Mouse (Mus musculus): ENCODE data around the gene Cobll1. TPM values are rescaled to one million over a fixed set of nuclear protein-coding genes. Genes with fewer than 3 reads are reported as not detected.
A peak's percentile ranks its signal among the peaks of the same experiment; 100 is the strongest.

The Cobll1 gene
- polyA plus RNA-seq, 1 experiment from 2014 or later = 2.8 TPM

DNA sequence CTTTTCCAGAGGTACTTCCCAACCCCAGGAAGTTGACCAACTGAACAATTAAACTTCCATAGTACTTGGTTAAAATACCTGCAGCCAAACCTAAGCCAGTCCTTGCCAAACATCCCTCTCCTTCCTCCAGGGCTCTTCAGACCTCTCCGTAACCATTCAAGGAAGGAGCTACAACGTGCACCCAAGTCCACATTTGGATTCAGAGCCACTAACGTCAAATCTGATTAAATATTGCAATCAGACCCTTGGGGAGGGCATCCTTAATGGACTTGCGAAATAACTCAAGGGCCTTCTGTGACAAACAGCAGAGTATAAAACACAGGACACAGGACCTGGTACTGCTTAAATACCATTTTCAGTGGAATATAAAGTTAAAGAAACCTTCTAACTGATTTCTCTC, 126.0 kb downstream of the Cobll1 start:
- Histone ChIP-seq H3K27me3 (replicated peaks; ENCODE audit: control insufficient read depth, insufficient read depth, low read length) (no peaks in the 10 kb centered on the region), H3K27ac (ENCODE audit: low read depth, low read length) (no peak overlapping the region), H3K36me3 (ENCODE audit: control insufficient read depth, insufficient read depth, low read length) (no peaks in the 10 kb centered on the region), H3K4me3 (ENCODE audit: low read length) (no peak overlapping the region), H3K4me2 (ENCODE audit: low read length) (no peak overlapping the region), H3K4me1 (ENCODE audit: control insufficient read depth, insufficient read depth, low read depth, low read length) (no peaks in the 10 kb centered on the region), H3K9me3 (ENCODE audit: control insufficient read depth, low read length) (no peaks in the 10 kb centered on the region), H3K9ac (ENCODE audit: low read depth, low read length) (no peak overlapping the region)
- ATAC-seq = no peak
- WGBS = 76% methylated on average over 4 of the region's 4 CpGs

GRCm38 (mm10) chr2:65104569-65104968, 134.6 kb downstream of the Cobll1 start:
- 88% methylated on average over 6 of the region's 6 CpGs for WGBS
- Histone ChIP-seq H3K9ac (ENCODE audit: low read depth, low read length) (no peak overlapping the region), H3K4me3 (ENCODE audit: low read length) (no peak overlapping the region), H3K36me3 (ENCODE audit: control insufficient read depth, insufficient read depth, low read length) (no peaks in the 10 kb centered on the region), H3K27me3 (replicated peaks; ENCODE audit: control insufficient read depth, insufficient read depth, low read length) (no peaks in the 10 kb centered on the region), H3K4me2 (ENCODE audit: low read length) (no peak overlapping the region), H3K27ac (ENCODE audit: low read depth, low read length) (no peak overlapping the region), H3K4me1 (ENCODE audit: control insufficient read depth, insufficient read depth, low read depth, low read length) (no peaks in the 10 kb centered on the region), H3K9me3 (ENCODE audit: control insufficient read depth, low read length) (no peaks in the 10 kb centered on the region)
- no peak for ATAC-seq

- no peak overlapping the region for H3K4me2 ChIP-seq (ENCODE audit: low read length)
- WGBS = 84% methylated on average over 3 of the region's 3 CpGs
- no peaks in the 10 kb centered on the region for H3K9me3 ChIP-seq (ENCODE audit: control insufficient read depth, low read length)
- ATAC-seq = no peak
- H3K27ac ChIP-seq (ENCODE audit: low read depth, low read length) = no peak overlapping the region
- no peaks in the 10 kb centered on the region for H3K4me1 ChIP-seq (ENCODE audit: control insufficient read depth, insufficient read depth, low read depth, low read length)
- H3K36me3 ChIP-seq (ENCODE audit: control insufficient read depth, insufficient read depth, low read length) = no peaks in the 10 kb centered on the region
- H3K9ac ChIP-seq (ENCODE audit: low read depth, low read length) = no peak overlapping the region
- H3K4me3 ChIP-seq (ENCODE audit: low read length) = no peak overlapping the region
- H3K27me3 ChIP-seq (replicated peaks; ENCODE audit: control insufficient read depth, insufficient read depth, low read length) = no peaks in the 10 kb centered on the region
Observed at GRCm38 (mm10) chr2:65103801-65104200, 135.4 kb downstream of the Cobll1 start.

- WGBS = 77% methylated on average over 2 of the region's 2 CpGs
- H3K27ac ChIP-seq (ENCODE audit: low read depth, low read length) = no peak overlapping the region
- no peak for ATAC-seq
Observed at GRCm38 (mm10) chr2:65101388-65101787, 137.8 kb downstream of the Cobll1 start.

DNA sequence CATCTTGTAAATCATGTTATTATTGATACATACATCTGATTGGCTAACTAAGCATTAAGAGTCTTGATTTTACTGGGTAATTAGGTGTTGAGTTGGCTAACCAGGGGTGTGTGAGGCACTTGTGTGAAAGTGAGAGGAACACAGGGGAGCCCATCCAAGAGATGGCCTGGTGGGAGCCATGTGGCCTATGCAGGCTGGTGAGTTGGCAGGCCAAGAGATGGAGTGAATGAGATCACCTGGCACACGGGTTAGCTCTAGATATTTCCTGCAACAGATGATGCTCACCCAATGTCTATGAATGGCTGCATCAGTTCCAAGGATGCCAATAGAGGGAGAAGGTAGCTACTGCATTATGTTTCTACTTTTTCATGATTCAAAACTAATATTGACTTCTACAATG, 139.2 kb downstream of the Cobll1 start:
- Histone ChIP-seq H3K27me3 (replicated peaks; ENCODE audit: control insufficient read depth, insufficient read depth, low read length) (no peaks in the 10 kb centered on the region), H3K4me2 (ENCODE audit: low read length) (no peak overlapping the region), H3K27ac (ENCODE audit: low read depth, low read length) (no peak overlapping the region), H3K4me3 (ENCODE audit: low read length) (no peak overlapping the region), H3K9ac (ENCODE audit: low read depth, low read length) (no peak overlapping the region), H3K4me1 (ENCODE audit: control insufficient read depth, insufficient read depth, low read depth, low read length) (no peaks in the 10 kb centered on the region), H3K36me3 (ENCODE audit: control insufficient read depth, insufficient read depth, low read length) (no peaks in the 10 kb centered on the region), H3K9me3 (ENCODE audit: control insufficient read depth, low read length) (no peaks in the 10 kb centered on the region)
- WGBS = 93% methylated on average over 1 of the region's 1 CpGs
- ATAC-seq = no peak

More at GRCm38 (mm10) chr2:65101388-65101787, 137.8 kb downstream of the Cobll1 start:
- Histone ChIP-seq H3K4me3 (ENCODE audit: low read length) (no peak overlapping the region), H3K4me2 (ENCODE audit: low read length) (no peak overlapping the region), H3K9ac (ENCODE audit: low read depth, low read length) (no peak overlapping the region), H3K27me3 (replicated peaks; ENCODE audit: control insufficient read depth, insufficient read depth, low read length) (no peaks in the 10 kb centered on the region), H3K9me3 (ENCODE audit: control insufficient read depth, low read length) (no peaks in the 10 kb centered on the region), H3K36me3 (ENCODE audit: control insufficient read depth, insufficient read depth, low read length) (no peaks in the 10 kb centered on the region), H3K4me1 (ENCODE audit: control insufficient read depth, insufficient read depth, low read depth, low read length) (no peaks in the 10 kb centered on the region)

DNA sequence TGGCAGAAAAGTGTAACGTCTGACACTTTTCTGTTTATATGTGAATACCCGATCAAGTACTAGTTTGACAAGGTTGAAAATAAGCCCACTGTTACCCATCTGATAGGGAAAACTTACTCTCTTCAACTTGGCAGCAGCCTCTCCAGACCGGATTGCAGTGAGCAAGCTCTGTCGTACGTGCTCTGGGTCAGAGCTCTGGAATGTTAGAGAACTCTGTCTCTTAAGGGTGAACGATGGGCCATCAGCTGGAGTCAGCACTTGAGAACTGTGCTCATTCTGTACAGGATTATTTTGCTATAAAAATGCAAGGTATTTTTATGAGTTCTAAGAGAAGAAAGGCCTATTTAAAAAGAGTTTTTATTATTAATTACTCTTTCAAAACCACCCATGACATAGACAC, 143.6 kb downstream of the Cobll1 start:
- H3K9me3 ChIP-seq (ENCODE audit: control insufficient read depth, low read length) = no peaks in the 10 kb centered on the region

GRCm38 (mm10) chr2:65093990-65094389, 145.2 kb downstream of the Cobll1 start:
- H3K27me3 ChIP-seq (replicated peaks; ENCODE audit: control insufficient read depth, insufficient read depth, low read length) = no peaks in the 10 kb centered on the region
- no peak overlapping the region for H3K27ac ChIP-seq (ENCODE audit: low read depth, low read length)
- peak; percentile 48 for ATAC-seq
- H3K36me3 ChIP-seq (ENCODE audit: control insufficient read depth, insufficient read depth, low read length) = no peaks in the 10 kb centered on the region
- no peaks in the 10 kb centered on the region for H3K9me3 ChIP-seq (ENCODE audit: control insufficient read depth, low read length)
- WGBS = 68% methylated on average over 2 of the region's 2 CpGs
- H3K4me1 ChIP-seq (ENCODE audit: control insufficient read depth, insufficient read depth, low read depth, low read length) = no peaks in the 10 kb centered on the region
- no peak overlapping the region for H3K4me2 ChIP-seq (ENCODE audit: low read length)
- no peak overlapping the region for H3K9ac ChIP-seq (ENCODE audit: low read depth, low read length)
- H3K4me3 ChIP-seq (ENCODE audit: low read length) = no peak overlapping the region

More for the DNA sequence above, 143.6 kb downstream of the Cobll1 start:
- Histone ChIP-seq H3K4me1 (ENCODE audit: control insufficient read depth, insufficient read depth, low read depth, low read length) (no peaks in the 10 kb centered on the region), H3K27me3 (replicated peaks; ENCODE audit: control insufficient read depth, insufficient read depth, low read length) (no peaks in the 10 kb centered on the region), H3K27ac (ENCODE audit: low read depth, low read length) (no peak overlapping the region), H3K4me3 (ENCODE audit: low read length) (no peak overlapping the region), H3K36me3 (ENCODE audit: control insufficient read depth, insufficient read depth, low read length) (no peaks in the 10 kb centered on the region), H3K9ac (ENCODE audit: low read depth, low read length) (no peak overlapping the region), H3K4me2 (ENCODE audit: low read length) (no peak overlapping the region)
- ATAC-seq = no peak
- 81% methylated on average over 6 of the region's 6 CpGs for WGBS

GRCm38 (mm10) chr2:65090986-65091385, 148.2 kb downstream of the Cobll1 start:
- Histone ChIP-seq H3K9me3 (ENCODE audit: control insufficient read depth, low read length) (no peaks in the 10 kb centered on the region), H3K27ac (ENCODE audit: low read depth, low read length) (no peak overlapping the region), H3K9ac (ENCODE audit: low read depth, low read length) (no peak overlapping the region), H3K4me1 (ENCODE audit: control insufficient read depth, insufficient read depth, low read depth, low read length) (no peaks in the 10 kb centered on the region), H3K4me3 (ENCODE audit: low read length) (no peak overlapping the region), H3K4me2 (ENCODE audit: low read length) (no peak overlapping the region), H3K36me3 (ENCODE audit: control insufficient read depth, insufficient read depth, low read length) (no peaks in the 10 kb centered on the region), H3K27me3 (replicated peaks; ENCODE audit: control insufficient read depth, insufficient read depth, low read length) (no peaks in the 10 kb centered on the region)
- ATAC-seq = no peak
- 83% methylated on average over 2 of the region's 2 CpGs for WGBS

GRCm38 (mm10) chr2:65087197-65087596, 152.0 kb downstream of the Cobll1 start:
- WGBS = 72% methylated on average over 3 of the region's 3 CpGs
- no peak overlapping the region for H3K9ac ChIP-seq (ENCODE audit: low read depth, low read length)

DNA sequence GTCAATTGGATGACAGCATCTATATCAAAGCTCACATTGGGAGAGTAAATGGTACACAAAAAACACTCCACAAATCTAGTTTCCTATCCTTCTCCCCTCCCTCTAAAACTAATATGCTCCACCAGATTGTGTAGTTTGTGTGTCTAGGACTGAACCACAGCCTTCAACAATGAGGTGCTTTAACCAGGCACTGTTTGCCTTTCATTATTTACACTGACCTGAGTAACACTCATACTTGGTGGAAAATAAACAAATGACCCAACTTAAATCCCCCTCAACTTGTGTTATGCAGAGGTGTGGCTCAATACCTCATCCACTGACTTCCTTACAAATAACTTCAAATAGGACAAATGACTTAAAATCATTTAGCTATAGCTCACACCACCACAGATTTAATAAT, 155.8 kb downstream of the Cobll1 start:
- H3K4me3 ChIP-seq (ENCODE audit: low read length) = no peak overlapping the region
- no peaks in the 10 kb centered on the region for H3K9me3 ChIP-seq (ENCODE audit: control insufficient read depth, low read length)
- H3K9ac ChIP-seq (ENCODE audit: low read depth, low read length) = no peak overlapping the region
- no peak overlapping the region for H3K27ac ChIP-seq (ENCODE audit: low read depth, low read length)
- H3K4me2 ChIP-seq (ENCODE audit: low read length) = no peak overlapping the region
- H3K27me3 ChIP-seq (replicated peaks; ENCODE audit: control insufficient read depth, insufficient read depth, low read length) = no peaks in the 10 kb centered on the region
- H3K36me3 ChIP-seq (ENCODE audit: control insufficient read depth, insufficient read depth, low read length) = no peaks in the 10 kb centered on the region
- no peaks in the 10 kb centered on the region for H3K4me1 ChIP-seq (ENCODE audit: control insufficient read depth, insufficient read depth, low read depth, low read length)
- ATAC-seq = no peak

More at GRCm38 (mm10) chr2:65087197-65087596, 152.0 kb downstream of the Cobll1 start:
- no peak overlapping the region for H3K27ac ChIP-seq (ENCODE audit: low read depth, low read length)
- ATAC-seq = no peak
- no peaks in the 10 kb centered on the region for H3K36me3 ChIP-seq (ENCODE audit: control insufficient read depth, insufficient read depth, low read length)
- H3K4me2 ChIP-seq (ENCODE audit: low read length) = no peak overlapping the region
- no peaks in the 10 kb centered on the region for H3K9me3 ChIP-seq (ENCODE audit: control insufficient read depth, low read length)
- H3K4me1 ChIP-seq (ENCODE audit: control insufficient read depth, insufficient read depth, low read depth, low read length) = no peaks in the 10 kb centered on the region
- H3K27me3 ChIP-seq (replicated peaks; ENCODE audit: control insufficient read depth, insufficient read depth, low read length) = no peaks in the 10 kb centered on the region
- no peak overlapping the region for H3K4me3 ChIP-seq (ENCODE audit: low read length)
